Mouse (Mus musculus) 3134 (cell line): ENCODE data around the gene Hnrnpa1.
"Not testable (repeated sequence)": the region's sequence is repeated elsewhere in the genome, so short reads cannot be mapped to it uniquely, and the experiment has no call there.

Experiments
- DNase-seq: peaks from one replicate; pipeline ENCODE4 v3.0.0-alpha.2; 2011; ENCODE audit warnings: low spot score; ENCODE audit not compliant: insufficient read length; ENCODE audit errors: extremely low read depth

The Hnrnpa1 gene

DNA sequence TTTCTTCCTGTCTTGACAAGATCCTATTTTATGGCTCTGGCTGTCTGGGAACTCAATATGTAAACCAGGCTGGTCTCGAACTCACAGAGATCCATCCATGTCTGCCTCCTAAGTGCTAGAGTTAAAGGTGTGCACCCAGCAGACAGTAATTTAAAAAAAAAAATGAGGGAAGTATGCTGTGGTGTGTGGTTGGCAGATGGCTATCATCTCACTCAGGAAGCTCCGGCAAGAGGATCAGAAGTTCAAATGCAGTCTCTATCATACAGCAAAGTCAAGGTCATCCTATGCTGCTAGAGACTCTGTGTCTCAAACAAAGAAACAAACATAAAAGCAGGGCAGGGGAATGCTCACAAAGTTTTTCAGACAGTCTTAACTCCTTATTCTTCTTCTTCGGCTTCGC is 28.7 kb downstream of the Hnrnpa1 start:
- no peak for DNase-seq

DNA sequence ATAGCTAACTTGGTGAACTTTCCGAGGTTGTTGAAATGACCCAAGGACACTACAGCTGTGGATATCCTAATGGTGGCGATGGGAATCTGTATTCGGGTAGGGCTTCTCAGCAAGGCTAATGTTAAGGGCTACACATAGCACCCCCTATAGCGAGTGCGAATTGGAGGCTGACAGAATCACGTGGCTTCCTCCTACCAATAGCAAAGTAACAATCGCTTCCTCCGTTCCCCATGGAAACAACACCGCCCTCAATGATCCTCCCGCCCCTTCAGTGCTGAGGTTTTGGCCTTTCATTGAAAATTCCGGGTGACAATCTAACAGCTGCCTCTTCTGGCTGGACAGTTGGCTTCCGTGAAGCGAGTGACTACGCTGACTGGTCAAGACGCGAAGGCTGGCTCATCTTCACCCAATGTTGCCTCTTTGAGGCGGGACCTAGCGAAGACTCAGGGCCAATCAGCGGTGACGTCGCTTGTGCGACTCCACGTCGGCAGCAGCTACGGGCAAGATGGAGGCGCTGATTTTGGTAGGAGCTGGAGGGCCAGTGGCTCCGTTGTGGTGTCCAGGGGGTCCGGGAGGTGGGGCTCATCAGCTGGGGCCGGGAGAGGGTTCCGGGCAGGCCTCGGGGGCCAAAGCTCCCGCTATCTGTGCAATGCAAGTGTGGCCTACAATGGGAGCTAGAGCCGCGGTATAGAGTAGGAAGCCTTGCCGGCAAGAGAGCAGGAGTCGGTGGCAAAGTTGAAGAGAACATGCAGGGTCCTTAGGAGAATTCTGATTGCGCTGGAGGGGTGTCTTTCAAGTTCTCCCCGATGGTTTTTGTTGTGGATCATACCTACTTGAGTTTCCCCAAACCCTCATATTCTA is 32.4 kb downstream of the Hnrnpa1 start, which contains the start of gene Copz1:
Gene Copz1 (plus strand): TSS at position 296 of the 861 bp plus-strand sequence.
- DNase-seq = peak; percentile 92

DNA sequence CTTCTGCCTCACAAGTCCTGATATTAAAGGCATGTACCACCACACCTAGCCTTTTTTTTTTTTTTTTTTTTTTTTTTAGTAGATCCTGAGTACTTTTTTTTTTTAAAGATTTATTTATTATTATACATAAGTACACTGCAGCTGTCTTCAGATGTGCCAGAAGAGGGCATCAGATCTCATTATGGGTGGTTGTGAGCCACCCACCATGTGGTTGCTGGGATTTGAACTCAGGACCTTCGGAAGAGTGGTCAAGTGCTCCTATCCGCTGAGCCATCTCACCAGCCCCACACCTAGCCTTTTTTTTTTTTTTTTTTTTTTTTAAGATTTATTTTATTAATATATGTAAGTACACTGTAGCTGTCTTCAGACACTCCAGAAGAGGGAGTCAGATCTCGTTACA is 35.7 kb downstream of the Hnrnpa1 start:
- DNase-seq = not testable (repeated sequence)

DNA sequence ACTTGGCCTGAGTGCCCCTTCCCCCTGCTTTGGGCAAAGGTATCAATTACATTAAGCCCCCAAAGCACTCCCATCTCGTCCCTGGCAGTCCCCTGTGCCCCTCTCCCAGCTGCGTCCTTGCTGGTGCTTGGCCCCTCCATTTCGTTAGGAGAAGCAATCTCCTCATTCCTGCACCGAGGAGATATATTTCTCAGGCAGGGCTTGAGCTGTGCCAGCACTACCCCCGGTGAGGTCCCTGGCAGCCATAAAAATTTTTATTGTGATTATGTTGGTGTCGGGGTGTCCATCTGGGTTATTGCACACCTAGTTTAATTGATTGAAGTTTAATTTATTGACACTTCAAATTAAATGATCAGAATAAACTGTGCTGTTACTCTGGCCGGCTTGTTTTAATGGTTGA is 37.7 kb downstream of the Hnrnpa1 start:
- DNase-seq = no peak

DNA sequence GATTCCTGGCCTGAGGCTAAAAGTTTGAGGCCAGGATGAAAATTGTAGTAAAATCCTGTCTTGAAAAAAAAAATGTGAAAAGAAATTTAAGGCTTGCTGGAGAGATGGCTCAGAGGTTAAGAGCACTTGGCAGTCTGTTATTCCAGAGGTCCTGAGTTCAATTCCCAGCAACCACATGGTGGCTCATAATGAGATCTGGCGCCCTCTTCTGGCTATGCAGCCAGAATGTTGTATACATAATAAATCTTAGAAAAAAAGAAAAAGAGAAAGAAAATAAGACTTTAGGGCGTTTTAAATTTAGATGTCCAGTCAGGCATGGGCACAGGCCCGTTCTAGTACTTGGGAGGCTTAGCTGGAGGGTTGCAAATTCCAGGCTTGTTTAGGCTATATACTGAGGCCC is 39.5 kb downstream of the Hnrnpa1 start:
- DNase-seq = no peak

DNA sequence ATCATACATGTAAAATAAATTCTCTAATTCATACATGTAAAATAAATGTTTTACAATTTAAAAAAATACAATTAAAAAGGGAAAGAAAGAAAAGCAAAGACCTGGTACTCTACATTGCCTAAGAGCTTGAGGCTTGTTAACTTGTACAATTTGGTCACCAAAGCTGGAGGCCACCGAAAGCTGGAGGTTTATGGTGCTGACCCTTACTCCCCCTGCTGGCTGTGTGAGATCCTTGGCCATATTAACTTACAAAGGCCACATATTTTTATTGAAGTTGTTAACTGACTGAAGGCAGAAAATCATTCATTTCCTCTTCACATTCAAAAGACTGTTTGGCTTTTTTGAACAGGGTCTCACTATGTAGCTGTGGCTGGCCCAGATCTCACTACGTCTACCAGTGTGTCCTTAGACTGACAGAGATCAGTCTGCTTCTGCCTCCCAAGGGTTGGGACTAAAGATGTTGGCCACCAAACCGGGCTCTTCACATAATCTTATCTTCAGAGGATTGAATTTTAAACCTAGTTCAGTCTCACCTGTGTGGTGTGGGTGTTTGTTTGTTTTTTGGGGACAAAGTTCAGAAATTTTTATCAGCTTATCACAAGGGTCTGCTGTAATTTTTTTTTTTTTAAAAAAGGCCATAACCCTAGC is 40.7 kb downstream of the Hnrnpa1 start:
- no peak for DNase-seq

DNA sequence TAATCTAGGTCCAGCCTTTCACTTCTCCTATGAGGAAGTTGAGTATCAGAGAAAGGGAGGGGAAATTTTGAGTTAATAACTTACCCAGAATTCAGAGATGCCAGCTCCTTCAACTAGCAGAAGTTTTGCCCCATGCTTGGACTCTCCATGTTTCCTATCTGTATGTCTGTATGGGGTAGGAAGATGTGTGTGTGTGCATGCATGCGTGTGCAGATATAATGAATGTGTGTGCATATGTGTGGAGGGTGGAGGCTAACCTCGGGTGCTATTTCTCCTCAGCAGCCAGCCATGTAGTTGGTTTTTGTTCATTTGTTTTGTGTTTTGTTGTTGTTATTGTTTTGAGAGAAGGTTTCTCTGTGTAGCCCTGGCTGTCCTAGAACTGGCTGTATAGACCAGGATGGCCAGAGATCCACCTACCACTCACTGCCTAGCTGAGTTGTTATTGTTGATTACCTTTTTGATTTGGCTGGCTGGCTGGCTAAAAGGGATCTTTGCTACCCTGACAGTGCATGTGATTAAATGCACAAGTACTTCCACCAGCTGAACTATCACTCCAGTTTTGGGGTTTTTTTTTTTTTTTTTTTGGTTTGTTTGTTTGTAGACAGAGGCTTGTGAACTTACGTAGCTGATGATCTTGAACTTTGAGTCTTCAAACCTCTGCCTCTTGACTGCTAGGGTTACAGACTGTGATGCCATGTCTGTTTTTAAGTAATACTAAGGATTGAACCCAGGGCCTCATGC is 41.4 kb downstream of the Hnrnpa1 start:
- no peak for DNase-seq

DNA sequence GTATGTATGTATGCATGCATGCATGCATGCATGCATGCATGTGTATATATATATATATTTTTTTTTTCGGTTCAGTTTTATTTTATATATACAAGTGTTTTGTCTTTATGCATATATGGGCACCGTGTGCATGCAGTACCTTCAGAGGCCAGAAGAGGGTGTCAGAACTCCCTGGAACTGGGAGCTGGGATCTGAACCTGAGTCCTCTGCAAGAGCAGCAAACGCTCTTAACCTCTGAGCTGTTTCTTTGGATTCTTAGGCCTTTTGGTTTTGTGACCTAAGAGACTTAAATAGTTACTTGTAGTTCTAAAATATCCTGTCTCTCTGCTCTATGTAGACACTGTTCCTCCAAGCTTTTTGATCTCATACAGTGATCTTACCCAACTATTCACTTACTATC is 43.8 kb downstream of the Hnrnpa1 start:
- DNase-seq = peak; percentile 35

DNA sequence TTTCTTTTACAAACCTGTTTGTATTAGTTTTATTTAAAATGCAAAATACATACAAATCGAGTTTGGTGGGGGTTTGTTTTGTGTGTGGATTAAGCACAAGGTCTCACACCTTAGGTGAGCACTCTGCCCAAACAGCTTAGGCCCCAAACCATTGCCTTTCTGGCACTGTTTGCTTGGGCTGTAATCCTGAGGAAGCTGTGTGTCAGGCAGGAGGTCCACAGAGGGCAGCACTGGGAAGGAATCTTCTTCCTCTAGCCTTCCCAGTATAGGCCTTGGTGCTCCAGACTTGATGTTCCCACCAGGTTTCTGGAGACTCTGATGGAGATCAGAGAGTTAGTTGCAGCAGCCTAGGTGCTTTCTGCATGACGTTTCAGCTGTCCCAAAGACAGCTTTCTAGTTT is 44.4 kb downstream of the Hnrnpa1 start:
- no peak for DNase-seq

DNA sequence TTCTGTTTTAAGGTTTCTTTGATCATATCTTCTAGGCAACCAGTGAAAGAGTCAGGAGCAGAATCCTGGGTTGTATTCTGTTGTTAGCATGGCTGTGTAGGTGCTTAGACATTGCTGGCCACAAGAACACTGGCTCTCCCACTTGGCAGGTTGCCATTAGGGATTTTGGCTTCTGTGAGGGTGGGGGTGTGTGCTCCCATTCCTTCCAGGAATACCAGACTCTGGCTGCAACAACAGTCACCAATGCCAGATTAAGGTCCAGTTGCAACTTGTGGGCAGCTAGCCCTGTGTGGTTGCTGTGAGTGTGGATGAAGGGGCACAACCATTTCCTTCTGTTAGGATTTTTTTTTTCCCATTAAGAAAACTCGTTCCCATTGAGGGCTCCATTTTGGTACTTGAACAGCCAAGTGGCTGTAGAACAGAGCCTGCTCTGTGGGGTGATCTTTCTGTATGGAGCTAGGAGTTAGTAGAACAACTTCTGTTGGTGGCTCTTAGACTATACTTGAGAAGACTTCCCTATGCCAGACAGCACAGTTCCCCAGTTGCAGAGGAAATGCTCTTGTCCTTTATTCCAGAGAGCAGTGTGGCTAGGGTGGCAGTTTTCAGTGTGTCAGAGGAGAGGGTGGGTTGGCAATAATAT is 45.7 kb downstream of the Hnrnpa1 start:
- no peak for DNase-seq

DNA sequence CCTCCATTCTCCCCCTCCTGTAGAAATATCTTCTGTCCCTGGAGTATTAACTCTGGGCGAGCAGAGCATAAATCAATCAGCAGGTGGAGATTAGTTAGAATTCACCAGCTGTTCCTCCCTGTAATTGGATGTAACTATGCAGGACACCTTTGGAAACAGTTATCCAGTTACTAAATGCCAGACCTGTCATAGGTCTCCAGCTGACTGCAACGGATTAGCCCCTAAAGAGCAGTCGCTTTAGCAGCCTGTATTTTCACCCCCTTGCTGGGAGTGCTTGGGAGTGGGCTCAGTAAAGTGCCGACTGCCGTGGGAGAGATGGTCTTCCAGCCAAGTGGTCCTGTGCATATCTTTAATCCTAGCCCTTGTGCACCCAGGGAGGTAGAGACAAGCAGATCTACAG is 49.4 kb downstream of the Hnrnpa1 start:
- no peak for DNase-seq

DNA sequence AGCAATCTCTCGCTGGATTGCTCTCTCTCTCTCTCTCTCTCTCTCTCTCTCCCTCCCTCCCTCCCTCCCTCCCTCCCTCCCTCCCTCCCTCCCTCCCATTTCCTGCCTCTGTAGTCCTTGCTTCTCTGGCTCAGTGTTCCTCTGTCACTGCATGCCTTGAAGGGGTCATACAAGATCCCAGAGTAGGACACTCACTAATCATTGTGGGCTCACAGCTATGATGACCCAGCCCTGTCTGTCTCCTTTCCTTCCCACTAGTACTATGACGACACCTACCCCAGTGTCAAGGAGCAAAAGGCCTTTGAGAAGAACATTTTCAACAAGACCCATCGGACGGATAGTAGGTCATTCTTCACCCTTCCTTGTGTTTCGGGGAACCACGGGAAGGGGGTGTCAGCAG is 50.2 kb downstream of the Hnrnpa1 start:
- DNase-seq = no peak

DNA sequence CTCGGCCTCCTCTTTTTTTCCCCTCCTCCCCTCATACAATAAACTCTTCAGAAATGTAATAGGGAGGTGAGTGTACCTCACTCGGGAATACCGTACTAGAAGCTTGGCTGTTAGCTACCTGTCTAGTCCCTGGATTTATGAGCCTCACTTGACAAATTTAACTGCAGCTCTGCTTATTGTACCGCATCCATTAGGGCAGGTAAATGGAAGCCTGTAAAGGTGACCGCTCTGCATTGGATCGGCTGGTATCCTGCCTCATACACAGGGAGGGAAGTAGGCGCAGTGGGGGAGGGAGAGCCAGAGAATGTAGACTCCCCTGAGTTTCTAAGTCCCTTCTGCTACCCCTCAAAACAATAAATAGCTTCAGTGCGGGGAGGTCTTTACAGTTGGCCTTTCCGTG is 50.6 kb downstream of the Hnrnpa1 start:
- DNase-seq = no peak

DNA sequence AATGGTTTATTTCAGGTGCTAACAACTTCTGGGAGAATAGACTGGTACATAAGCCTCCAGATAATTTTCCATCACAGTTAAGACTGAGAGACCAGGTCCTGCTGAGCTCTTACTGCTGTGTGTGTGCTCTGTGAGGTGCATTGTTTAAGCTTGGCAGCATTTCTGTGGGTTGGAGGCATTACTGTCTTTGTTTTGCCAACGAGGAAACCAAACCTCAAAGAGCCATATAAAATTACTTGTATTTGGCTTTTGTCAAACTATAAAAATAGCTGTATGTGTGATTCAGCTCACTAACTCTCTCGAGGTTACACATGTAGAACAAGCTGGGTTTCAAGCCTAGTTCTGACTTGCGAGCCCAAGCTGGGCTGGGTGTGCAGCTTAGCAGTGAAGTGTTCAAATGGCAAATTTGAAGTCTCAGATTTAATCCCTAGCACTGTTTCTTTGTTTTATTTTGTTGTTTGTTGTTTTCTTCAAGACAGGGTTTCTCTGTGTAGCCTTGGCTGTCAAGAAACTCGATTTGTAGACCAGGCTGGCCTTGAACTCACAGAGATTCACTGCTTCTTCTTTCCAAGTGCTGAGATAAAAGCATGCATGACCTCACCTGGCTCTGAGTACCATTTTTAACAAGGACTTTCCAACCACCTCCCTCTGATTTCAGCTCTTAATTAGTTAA is 52.6 kb downstream of the Hnrnpa1 start:
- DNase-seq = no peak

DNA sequence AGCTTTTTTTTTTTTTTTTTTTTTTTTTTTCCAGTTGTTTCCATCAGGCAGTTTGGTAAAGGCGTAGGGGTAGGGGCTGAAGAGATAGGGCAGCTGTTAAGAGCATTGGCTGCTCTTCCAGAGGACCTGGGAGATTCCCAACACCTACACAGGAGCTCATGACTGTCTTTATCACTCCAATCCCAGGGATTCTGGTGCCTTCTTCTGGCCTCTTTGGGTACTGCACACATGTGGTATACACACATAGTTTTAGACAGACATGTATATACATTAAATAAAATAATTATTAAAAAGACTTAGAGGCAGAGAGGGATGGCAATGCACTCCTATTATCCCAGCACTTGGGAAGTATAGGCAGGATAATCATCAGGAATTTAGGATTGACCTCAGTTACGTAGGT is 53.1 kb downstream of the Hnrnpa1 start:
- DNase-seq = no peak

DNA sequence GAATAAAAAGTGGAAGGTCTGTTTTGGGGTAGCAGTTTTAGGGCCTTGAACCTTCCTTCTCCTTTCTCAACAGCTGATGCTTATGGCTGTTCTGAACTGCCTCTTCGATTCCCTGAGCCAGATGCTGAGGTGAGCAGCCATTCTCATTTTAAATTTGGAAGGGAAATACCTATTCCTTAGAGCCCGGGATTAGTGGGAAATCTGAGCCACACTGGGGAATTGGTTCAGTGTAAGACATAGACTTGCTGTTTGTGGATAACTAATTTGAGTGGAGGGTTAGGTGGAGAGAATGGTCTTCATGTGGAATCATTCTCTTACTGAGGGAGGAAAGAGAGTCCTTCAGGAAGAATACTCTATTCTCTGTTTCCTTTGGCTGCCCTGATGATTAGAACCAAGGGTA is 54.4 kb downstream of the Hnrnpa1 start:
- DNase-seq = no peak

DNA sequence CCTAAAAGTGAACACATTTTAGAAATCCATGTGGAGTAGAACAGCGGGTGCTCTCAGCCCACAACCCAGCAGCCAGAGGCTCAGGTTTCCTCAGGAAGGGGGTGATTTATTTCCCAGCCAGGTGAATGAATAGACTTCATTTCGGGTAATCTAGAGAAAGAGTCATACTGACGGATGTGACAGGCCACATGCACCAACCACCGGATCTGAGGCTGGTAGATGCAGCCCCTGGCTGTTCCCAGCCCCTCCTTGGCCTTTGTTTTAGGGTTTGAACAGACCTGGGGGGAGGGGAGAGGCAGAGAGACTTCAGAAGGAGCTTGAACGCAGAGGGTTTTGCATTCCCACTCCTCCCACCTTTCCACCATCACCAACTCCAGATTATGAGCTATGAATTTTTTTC is 55.6 kb downstream of the Hnrnpa1 start:
- no peak for DNase-seq
